Mouse (Mus musculus): ENCODE results near the gene Snx33.
"Not testable (repeated sequence)": the region's sequence is repeated elsewhere in the genome, so short reads cannot be mapped to it uniquely, and the experiment has no call there.

Gene Snx33

DNA sequence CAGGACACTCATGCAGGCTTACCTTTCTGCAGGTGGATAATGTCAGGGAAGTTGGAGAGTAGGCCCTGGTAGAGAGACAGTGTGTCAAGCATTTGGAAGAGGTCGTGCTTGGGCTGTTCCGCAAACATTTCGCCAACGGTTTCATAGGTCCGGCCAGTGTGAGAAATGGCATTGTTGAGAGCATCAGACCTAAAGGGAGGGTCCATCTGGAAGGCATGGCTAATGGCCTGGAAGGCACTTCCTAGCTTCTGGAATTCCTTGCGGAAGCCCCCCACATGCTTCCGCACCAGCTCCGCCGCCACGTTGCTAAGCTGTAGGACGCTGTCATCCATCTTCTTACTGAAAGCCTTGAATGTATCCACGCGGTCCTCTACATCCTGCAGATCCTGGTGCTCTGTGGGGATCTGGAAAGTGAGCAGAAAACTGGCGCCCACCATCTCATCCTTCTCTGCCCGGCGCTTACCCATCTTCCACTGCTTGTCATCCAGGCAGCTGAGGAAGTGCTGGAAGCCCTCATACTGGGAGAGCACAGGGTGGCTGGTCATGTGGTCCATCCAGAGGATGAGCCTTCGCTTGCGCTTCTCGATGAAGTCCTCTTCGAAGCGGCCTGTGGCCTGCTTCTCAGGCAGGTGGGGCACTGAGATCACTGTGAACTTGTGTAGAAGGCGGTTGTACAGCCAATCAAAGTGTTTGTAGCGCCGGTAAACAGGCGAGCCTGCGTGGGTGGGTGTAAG lies 2.7 kb downstream of the Snx33 start:
- no peak for DNase-seq (ENCODE audit: low spot score)

GRCm38 (mm10) chr9:56924651-56925027 lies 3.5 kb downstream of the Snx33 start:
- peak; percentile 43 for DNase-seq (ENCODE audit: low spot score)

GRCm38 (mm10) chr9:56923841-56924650 lies 4.1 kb downstream of the Snx33 start:
- DNase-seq (ENCODE audit: low spot score), result no peak

DNA sequence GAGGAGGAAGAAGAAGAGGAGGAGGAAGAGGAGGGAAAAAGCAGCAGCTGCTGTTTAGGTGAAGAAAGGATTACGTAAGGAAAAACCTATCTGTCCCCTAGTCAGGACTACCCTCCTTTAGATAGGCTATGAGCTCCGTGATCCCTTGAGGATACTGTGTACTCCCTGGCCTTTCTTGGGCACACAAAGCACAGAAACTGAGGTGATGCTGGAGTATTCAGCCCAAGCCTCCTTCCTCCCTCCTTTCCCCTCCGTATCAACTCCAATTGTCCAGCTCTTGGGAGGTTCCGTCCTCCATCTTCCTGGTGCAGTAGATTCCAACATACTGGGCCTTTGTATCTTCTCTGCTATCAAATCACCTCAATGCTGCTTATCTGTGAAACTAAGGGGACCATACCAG lies 5.4 kb downstream of the Snx33 start:
- DNase-seq (ENCODE audit: low spot score), result no peak

DNA sequence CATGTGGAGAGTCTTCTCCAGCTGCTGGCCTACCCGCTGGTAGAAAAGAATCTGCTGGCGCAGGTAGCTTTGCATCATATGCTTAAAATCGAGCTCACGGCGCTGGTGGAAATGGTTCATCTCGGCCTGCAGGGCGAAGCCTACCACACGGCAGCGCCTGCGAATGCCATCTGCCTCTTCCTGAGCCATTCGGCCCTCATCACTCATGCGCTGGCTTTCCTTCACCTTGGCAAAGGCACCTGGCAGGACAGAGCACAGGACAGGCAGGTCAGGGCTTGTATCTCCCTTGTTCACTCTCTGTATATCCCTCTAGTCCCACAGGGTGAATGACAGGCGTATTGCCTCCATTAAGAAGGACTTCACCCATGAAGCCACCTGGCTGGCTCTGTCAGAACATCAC lies 9.7 kb downstream of the Snx33 start:
- DNase-seq (ENCODE audit: low spot score), result no peak

GRCm38 (mm10) chr9:56917131-56917530 lies 11.0 kb downstream of the Snx33 start:
- DNase-seq (ENCODE audit: low spot score), result no peak

- DNase-seq (ENCODE audit: low spot score), result no peak
These were observed 12.3 kb downstream of the Snx33 start for GRCm38 (mm10) chr9:56915695-56916410.

DNA sequence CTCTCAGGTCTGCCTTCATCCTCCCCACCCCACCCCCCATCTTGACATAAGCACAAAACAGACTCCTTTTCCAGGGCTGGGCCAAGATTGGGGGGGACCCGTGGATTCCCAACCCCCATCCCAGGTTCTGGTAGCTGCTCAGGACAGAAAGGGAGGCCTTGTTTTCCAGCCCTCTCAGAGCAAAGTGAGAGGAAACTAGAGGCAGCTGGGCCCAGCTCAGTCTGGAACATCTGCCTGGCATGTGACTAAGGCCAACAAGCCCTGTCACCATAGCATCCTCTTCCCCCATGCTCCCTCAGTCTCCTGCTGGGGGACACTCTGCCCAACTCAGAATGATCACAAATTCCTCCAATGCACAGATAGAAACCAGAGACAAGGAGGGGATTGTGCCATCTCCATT lies 13.1 kb downstream of the Snx33 start:
- DNase-seq (ENCODE audit: low spot score), result no peak

DNA sequence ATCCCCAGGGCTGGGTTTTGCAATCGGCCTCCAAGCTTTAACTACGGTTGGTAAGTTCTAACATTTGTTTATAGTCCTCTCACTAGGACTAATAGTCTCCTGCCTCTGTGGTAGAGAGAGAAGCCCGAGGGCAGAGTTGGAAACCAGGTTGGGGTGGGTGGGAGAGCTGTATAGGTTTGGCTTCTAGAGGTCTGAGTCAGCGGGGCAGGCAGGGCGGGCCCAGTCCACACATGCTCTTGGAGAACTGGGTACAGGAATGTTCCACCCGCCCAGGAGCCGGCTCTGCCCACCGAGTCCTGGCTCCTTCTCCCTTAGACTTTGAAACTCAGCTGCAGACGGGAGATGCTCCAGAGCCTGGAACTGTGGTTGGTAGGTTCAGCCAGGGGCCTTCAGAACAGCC lies 14.2 kb downstream of the Snx33 start:
- DNase-seq (ENCODE audit: low spot score), result no peak

- no peak for DNase-seq (ENCODE audit: low spot score)
These were observed 17.2 kb downstream of the Snx33 start for GRCm38 (mm10) chr9:56911017-56911416.

DNA sequence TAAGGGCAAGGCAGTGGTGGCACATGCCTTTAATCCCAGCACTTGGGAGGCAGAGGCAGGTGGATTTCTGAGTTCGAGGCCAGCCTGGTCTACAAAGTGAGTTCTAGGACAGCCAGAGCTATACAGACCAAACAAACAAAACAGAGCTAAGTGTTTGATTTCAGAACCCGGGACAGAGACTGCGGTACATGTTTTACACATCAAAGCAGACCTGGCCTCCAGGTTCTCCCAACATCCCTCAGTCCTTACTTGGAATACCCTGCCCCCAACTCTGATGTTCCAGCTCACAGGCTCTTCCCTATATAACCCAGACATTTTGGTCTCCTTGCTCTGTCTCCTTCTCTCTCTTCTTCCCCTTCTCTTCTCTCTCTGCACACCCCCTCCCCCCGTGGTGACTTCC lies 18.2 kb downstream of the Snx33 start:
- DNase-seq (ENCODE audit: low spot score), result not testable (repeated sequence)

- no peak for DNase-seq (ENCODE audit: low spot score)
These were observed 20.6 kb downstream of the Snx33 start for GRCm38 (mm10) chr9:56907549-56907948.

DNA sequence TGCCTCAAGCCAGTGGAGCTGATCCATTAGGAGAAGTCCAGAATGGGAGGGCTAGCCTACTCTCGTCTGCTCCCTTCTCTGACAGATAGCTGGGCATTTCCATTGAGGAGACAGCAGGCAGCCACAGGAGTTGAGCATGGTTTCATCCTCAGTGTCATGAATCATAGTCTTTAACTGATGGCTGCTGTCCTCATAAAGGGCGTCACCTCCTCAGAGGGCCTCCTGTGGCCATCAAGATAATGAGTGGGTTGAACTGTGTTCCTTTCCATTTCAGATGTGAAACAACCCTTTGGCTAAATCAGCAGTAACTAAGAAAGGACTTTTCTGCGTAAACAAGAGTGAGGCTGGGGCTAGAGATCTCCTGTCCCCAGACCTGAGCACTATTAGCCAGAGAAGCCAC lies 24.5 kb downstream of the Snx33 start:
- no peak for DNase-seq (ENCODE audit: low spot score)

DNA sequence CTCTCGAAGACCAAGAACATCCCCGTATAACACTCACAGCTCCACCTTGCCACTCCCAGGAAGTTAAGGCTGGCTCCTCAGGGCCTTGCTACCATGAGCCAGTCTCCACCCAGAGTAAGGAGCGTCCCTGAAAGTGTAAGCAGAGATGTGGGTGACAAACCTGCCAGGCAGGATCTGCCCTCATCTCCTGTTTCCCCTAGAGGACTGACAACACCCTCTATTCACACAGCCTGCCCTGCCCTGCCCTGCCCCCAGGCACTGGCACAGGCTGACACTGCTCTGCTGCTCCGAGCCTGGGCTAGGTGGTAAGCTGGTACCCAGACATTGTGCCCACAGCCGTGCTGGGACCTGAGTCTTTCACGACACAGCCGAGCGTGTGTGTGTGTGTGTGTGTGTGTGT lies 27.0 kb downstream of the Snx33 start:
- DNase-seq (ENCODE audit: low spot score), result no peak

GRCm38 (mm10) chr9:56900571-56900970 lies 27.6 kb downstream of the Snx33 start:
- no peak for DNase-seq (ENCODE audit: low spot score)

DNA sequence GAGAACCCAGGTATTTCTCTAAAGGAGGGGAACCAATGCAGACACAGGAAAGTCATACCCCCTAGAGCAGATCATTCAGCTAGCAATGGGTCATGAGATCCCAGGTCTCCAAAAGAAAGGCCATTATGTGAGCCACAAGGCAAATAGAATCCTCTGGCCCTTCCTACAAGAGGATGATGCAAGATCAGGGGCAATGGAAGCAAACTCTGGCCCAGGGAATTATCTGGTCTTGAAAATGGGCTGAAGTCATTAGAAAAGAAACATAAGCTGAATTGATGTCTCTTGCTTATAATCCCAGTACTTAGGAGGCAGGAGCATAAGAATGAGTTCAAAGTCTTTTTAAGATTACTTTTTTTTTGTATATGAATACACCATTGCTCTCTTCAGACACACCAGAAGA lies 28.1 kb downstream of the Snx33 start:
- DNase-seq (ENCODE audit: low spot score), result no peak

DNA sequence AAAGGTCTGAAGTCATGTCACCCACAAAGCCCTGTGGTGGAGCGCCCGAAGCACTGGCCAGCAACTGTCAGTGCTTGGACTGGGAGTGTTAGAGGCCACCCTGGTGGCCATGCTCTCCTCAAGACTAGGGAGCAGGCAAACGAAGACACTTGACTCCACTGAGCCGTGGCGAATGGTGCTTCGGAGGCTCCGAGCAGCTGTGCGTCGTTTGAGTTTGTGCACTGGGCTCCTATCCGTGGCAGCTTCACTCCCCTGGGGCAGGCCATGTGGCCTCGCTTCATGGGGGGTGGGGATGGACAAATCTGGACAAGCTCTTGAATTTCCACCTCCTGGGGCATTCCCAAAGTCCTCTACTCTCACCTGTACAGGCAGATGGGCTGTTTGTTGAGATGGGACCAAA lies 28.8 kb downstream of the Snx33 start:
- DNase-seq (ENCODE audit: low spot score), result no peak

DNA sequence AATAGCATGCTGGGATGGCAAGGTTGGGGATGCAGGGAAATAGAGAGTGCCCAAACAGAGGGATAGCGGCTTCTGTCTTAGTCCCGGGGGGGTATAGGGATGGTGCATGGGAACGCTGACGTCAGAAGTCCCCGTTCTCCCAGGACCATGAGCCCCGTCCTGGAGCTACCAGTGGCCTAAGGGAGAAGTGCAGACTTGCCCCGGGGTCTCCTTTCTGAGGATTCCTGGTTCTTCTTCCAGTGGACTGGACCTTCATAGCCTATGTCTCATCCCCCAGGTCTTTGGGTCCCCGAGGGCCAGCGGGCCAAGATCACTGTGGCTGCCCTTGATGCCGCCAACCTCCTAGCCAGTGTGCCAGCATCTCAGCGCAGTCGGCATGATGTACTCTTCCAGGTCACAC lies 31.4 kb downstream of the Snx33 start:
- DNase-seq (ENCODE audit: low spot score), result no peak

DNA sequence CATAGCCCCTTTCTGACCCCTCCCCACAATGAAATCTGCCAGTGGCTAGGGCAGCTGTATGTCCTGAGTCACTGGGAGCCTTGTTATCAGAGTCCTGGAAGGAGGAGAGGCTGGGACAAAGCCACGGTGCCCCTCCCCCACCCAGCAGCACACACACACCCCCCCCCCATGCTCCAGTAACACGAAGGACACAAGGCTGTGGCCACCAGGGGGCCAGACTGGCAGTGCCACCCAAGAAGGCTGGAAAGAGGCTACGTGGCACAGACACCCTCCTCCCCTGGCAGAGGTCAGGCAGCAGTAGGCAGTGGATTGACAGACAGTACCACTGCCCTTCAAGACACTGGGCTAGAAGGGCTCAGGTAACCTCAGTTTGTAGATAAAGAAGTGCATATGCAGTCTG lies 34.2 kb downstream of the Snx33 start:
- no peak for DNase-seq (ENCODE audit: low spot score)

DNA sequence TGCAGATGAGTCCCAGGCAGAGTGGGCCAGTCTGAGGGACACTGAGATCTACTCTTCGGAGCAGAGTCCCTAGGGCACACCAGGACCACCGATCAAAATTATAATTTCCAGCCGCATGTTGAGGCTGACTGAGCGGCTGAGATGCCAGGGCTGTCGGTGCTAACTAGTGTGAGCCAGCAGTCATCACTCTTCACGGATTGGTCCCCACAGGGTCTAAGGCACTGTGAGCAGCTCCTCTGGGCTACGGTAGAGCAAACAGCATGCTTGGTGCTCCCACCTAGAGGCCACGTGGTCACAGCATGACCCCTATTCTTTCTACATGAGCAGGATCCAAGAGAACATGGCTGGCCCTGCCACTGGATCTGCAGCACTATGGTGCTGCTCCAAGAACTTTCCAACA lies 34.9 kb downstream of the Snx33 start:
- no peak for DNase-seq (ENCODE audit: low spot score)

DNA sequence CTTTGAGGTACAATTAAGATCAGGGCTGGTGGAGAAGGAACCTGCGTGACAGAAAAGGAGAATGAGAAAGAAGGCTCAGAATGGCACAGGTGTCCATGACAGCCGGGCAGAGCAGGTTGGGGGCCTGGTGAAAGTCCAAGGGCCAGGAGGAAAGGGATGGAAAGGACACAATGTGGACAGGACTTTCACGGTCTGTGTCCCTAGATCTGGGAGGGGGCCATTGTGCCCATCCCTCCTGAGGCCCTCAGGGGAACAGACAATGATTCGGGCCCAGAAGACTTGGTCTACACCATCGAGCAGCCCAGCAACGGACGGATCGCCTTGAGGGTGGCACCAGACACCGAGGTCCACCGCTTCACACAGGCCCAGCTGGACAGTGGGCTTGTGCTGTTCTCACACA lies 36.1 kb downstream of the Snx33 start:
- no peak for DNase-seq (ENCODE audit: low spot score)

DNA sequence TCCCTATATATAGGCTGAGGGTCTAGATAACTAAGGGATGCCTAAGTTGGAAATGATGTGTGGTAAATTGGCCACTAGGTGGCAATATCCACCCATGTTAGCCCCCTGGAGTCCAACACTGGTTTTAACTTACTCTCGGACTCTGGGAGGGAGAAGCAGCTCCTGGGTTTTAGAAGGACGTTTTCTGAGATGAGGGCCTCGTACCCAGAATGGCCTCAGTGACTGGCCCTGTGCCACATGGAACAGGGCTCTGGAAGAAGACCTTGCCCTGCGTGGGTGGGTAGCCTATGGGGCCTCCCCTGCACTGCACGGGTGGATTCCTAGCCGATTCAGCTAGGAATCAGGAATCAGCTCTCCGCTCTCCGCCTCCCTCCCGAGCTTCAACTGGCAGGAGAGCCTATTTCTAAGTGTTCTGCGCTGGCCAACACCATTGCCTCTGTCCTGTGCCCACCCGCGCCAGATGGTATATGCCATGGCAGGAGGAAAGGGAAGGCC lies 36.6 kb downstream of the Snx33 start:
- no peak for DNase-seq (ENCODE audit: low spot score)

All from urinary bladder, postnatal 10 days (tissue).